Mouse (Mus musculus) testis, postnatal 10 days (tissue): ENCODE data around the gene Ubqln4.
"Not testable (repeated sequence)": the region's sequence is repeated elsewhere in the genome, so short reads cannot be mapped to it uniquely, and the experiment has no call there.

ENCODE experiments used
- DNase-seq: peaks from one replicate; pipeline ENCODE4 v3.0.0; 2021; ENCODE audit warnings: low spot score

Gene Ubqln4

GRCm38 (mm10) chr3:88566536-88567061, 13.0 kb downstream of the Ubqln4 start:
- DNase-seq, result no peak

- no peak for DNase-seq
Measured at GRCm38 (mm10) chr3:88567892-88568291, 14.3 kb downstream of the Ubqln4 start.

GRCm38 (mm10) chr3:88568615-88569014, 15.1 kb downstream of the Ubqln4 start:
- no peak for DNase-seq

GRCm38 (mm10) chr3:88569093-88569492, 15.5 kb downstream of the Ubqln4 start:
- DNase-seq, result no peak

GRCm38 (mm10) chr3:88569694-88570093, 16.1 kb downstream of the Ubqln4 start:
- no peak for DNase-seq

- DNase-seq, result no peak
Measured at GRCm38 (mm10) chr3:88570341-88570740, 16.8 kb downstream of the Ubqln4 start.

GRCm38 (mm10) chr3:88571856-88572255, 18.3 kb downstream of the Ubqln4 start:
- DNase-seq, result no peak

GRCm38 (mm10) chr3:88572835-88573234, 19.3 kb downstream of the Ubqln4 start:
- DNase-seq, result no peak

GRCm38 (mm10) chr3:88573810-88574209, 20.3 kb downstream of the Ubqln4 start:
- DNase-seq, result no peak

- no peak for DNase-seq
Measured at GRCm38 (mm10) chr3:88575540-88575939, 22.0 kb downstream of the Ubqln4 start, which contains the start of gene Ssr2. Gene Ssr2, plus strand, starts transcription at chr3:88575876.

- not testable (repeated sequence) for DNase-seq
Measured at GRCm38 (mm10) chr3:88577846-88578245, 24.3 kb downstream of the Ubqln4 start.

GRCm38 (mm10) chr3:88578498-88579424, 25.2 kb downstream of the Ubqln4 start:
- no peak for DNase-seq

GRCm38 (mm10) chr3:88579454-88580117, 26.0 kb downstream of the Ubqln4 start:
- DNase-seq, result peak; percentile 73

- DNase-seq, result no peak
Measured at GRCm38 (mm10) chr3:88585769-88586168, 32.2 kb downstream of the Ubqln4 start.

- DNase-seq, result no peak
Measured at GRCm38 (mm10) chr3:88586640-88587039, 33.1 kb downstream of the Ubqln4 start.

- no peak for DNase-seq
Measured at GRCm38 (mm10) chr3:88590246-88590645, 36.7 kb downstream of the Ubqln4 start.

GRCm38 (mm10) chr3:88591044-88591443, 37.5 kb downstream of the Ubqln4 start:
- DNase-seq, result no peak

GRCm38 (mm10) chr3:88591950-88592731, 38.6 kb downstream of the Ubqln4 start:
- DNase-seq, result no peak

- no peak for DNase-seq
Measured at GRCm38 (mm10) chr3:88592942-88593576, 39.5 kb downstream of the Ubqln4 start.

GRCm38 (mm10) chr3:88593893-88594580, 40.5 kb downstream of the Ubqln4 start:
- DNase-seq, result no peak

- not testable (repeated sequence) for DNase-seq
Measured at GRCm38 (mm10) chr3:88596547-88596946, 43.0 kb downstream of the Ubqln4 start.
